Mouse (Mus musculus) ES-E14 (cell line): ENCODE results near the gene Htr1f. TPM values are rescaled to one million over a fixed set of nuclear protein-coding genes. Genes with fewer than 3 reads are reported as not detected.
A peak's percentile ranks its signal among the peaks of the same experiment; 100 is the strongest.

Experiments
- DNase-seq: peaks from one replicate; pipeline ENCODE4 v3.0.0-alpha.2; 2013; ENCODE audit warnings: low read depth, low spot score
- H3K27ac ChIP-seq: 2 replicates; pipeline ENCODE4 v1.5.1; 2012; ENCODE audit warnings: low read depth, mild to moderate bottlenecking, low read length, moderate library complexity, mixed read lengths; ENCODE audit not compliant: poor library complexity, insufficient read depth, severe bottlenecking
- H3K36me3 ChIP-seq: 2 replicates; pipeline ENCODE4 v1.6.1; 2012; ENCODE audit warnings: mild to moderate bottlenecking, low read length, moderate library complexity, mixed read lengths; ENCODE audit not compliant: control insufficient read depth, poor library complexity, insufficient read depth, severe bottlenecking
- H3K4me1 ChIP-seq, 2 experiments: fragments of 150-350 bp in 1 of 2; sonication (generic) in 1 of 2; 2 replicates each; pipeline ENCODE4 v1.6.1; 2012; ENCODE audit warnings: low read length in 2 of 2, mild to moderate bottlenecking in 1 of 2, mixed read lengths in 1 of 2; ENCODE audit not compliant: control insufficient read depth in 2 of 2, insufficient read depth in 2 of 2, poor library complexity in 1 of 2
- H3K4me3 ChIP-seq, 2 experiments: fragments of 150-350 bp in 1 of 2; sonication (generic) in 1 of 2; 2 replicates each; pipeline ENCODE4 v1.5.1; 2012; ENCODE audit warnings: low read length in 2 of 2, low read depth in 1 of 2, mild to moderate bottlenecking in 1 of 2, mixed read lengths in 1 of 2; ENCODE audit not compliant: insufficient read depth in 1 of 2, poor library complexity in 1 of 2, severe bottlenecking in 1 of 2
- H3K9ac ChIP-seq: 2 replicates; pipeline ENCODE4 v1.6.1; 2012; ENCODE audit warnings: low read depth, mild to moderate bottlenecking, low read length, mixed read lengths; ENCODE audit not compliant: poor library complexity, insufficient read depth, severe bottlenecking
- H3K9me3 ChIP-seq: fragments of 150-350 bp; sonication (generic); 2 replicates; pipeline ENCODE4 v1.6.1; 2012; ENCODE audit warnings: low read depth, mild to moderate bottlenecking, low read length; ENCODE audit not compliant: control insufficient read depth, insufficient read depth
- CHD2 ChIP-seq: IDR thresholded peaks from 2 replicates; pipeline ENCODE4 v1.6.1; 2014; ENCODE audit warnings: mild to moderate bottlenecking, low read depth, low read length, inconsistent platforms
- HCFC1 ChIP-seq: IDR thresholded peaks from 2 replicates; pipeline ENCODE4 v1.6.1; 2012; ENCODE audit warnings: low read length, inconsistent platforms, borderline replicate concordance; ENCODE audit not compliant: insufficient read depth
- MAFK ChIP-seq: IDR thresholded peaks from 2 replicates; pipeline ENCODE4 v1.6.1; 2014; ENCODE audit warnings: mild to moderate bottlenecking, low read depth, low read length, inconsistent platforms; ENCODE audit not compliant: insufficient read depth
- ZC3H11A ChIP-seq: IDR thresholded peaks from 2 replicates; pipeline ENCODE4 v1.6.1; 2012; ENCODE audit warnings: low read depth, mild to moderate bottlenecking, inconsistent platforms, low read length, borderline replicate concordance
- ZNF384 ChIP-seq: IDR thresholded peaks from 2 replicates; pipeline ENCODE4 v1.6.1; 2012; ENCODE audit warnings: low read depth, low read length, inconsistent platforms
- in situ Hi-C, 2 experiments: fragments of 600-800 bp; cut with MboI; formaldehyde crosslinking; loops; one replicate each; pipeline ENCODE4 v1.15.1; 2025; ENCODE audit warnings: low sequenced_read_pairs in 2 of 2, inconsistent platforms in 1 of 2; ENCODE audit not compliant: unreplicated experiment in 2 of 2
- total RNA-seq: library from RNA; depleted of rRNA; stranded (reverse); fragments of 300-350 nt; gene quantifications from 2 replicates; pipeline ENCODE4 v1.2.3, GENCODE M21; 2012

Gene Htr1f
- total RNA-seq, 1 experiment: not detected

GRCm38 (mm10) chr16:64941646-64942195 is 163.9 kb downstream of the Htr1f start:
- Histone ChIP-seq H3K9ac (no peak overlapping the region), H3K4me1 (no peaks in the 10 kb centered on the region), H3K9me3 (no peaks in the 10 kb centered on the region), H3K27ac (no peak overlapping the region), H3K36me3 (no peaks in the 10 kb centered on the region), H3K4me3 (no peak overlapping the region)
- no peak for DNase-seq
- in situ Hi-C loops: no loop called here
- no peak for TF ChIP-seq HCFC1
- TF ChIP-seq ZC3H11A: no peak
- TF ChIP-seq MAFK: no peak
- no peak for TF ChIP-seq ZNF384
- TF ChIP-seq CHD2: no peak

- Histone ChIP-seq H3K9ac (no peak overlapping the region), H3K36me3 (no peaks in the 10 kb centered on the region), H3K4me1 (no peaks in the 10 kb centered on the region), H3K27ac (no peak overlapping the region), H3K9me3 (no peaks in the 10 kb centered on the region), H3K4me3 (no peak overlapping the region)
- TF ChIP-seq HCFC1: no peak
- DNase-seq: no peak
- in situ Hi-C loops: no loop called here
Measured at GRCm38 (mm10) chr16:64934793-64935192, 170.9 kb downstream of the Htr1f start.

- H3K9ac ChIP-seq: no peak overlapping the region
- no peak overlapping the region for H3K27ac ChIP-seq
- H3K9me3 ChIP-seq: no peaks in the 10 kb centered on the region
- H3K36me3 ChIP-seq: no peaks in the 10 kb centered on the region
- in situ Hi-C loops: no loop called here
- no peak overlapping the region for H3K4me3 ChIP-seq
- TF ChIP-seq ZC3H11A (no peak), MAFK (no peak), ZNF384 (no peak), CHD2 (no peak)
- no peak for DNase-seq
- no peaks in the 10 kb centered on the region for H3K4me1 ChIP-seq
Measured at GRCm38 (mm10) chr16:64934011-64934410, 171.6 kb downstream of the Htr1f start.

- no peak for TF ChIP-seq MAFK
- no peak for TF ChIP-seq HCFC1
- no peak for TF ChIP-seq ZNF384
- no peak for TF ChIP-seq CHD2
- no peak for TF ChIP-seq ZC3H11A
- Histone ChIP-seq H3K27ac (no peak overlapping the region), H3K9ac (no peak overlapping the region), H3K9me3 (no peaks in the 10 kb centered on the region), H3K36me3 (no peaks in the 10 kb centered on the region), H3K4me1 (no peaks in the 10 kb centered on the region), H3K4me3 (no peak overlapping the region)
- no peak for DNase-seq
- in situ Hi-C loops: no loop called here
Measured at GRCm38 (mm10) chr16:64923500-64923899, 182.2 kb downstream of the Htr1f start.

- H3K27ac ChIP-seq: no peak overlapping the region
- DNase-seq: no peak
- TF ChIP-seq ZNF384: no peak
- TF ChIP-seq MAFK: no peak
- TF ChIP-seq CHD2: no peak
- no peak for TF ChIP-seq ZC3H11A
- no peak for TF ChIP-seq HCFC1
- no peaks in the 10 kb centered on the region for H3K9me3 ChIP-seq
- H3K4me3 ChIP-seq: 0 out of 4 replicates have a peak overlapping the region, but pooled peaks of 1 of the 2 experiments have one; percentile 17
- in situ Hi-C loops: no loop called here
- H3K36me3 ChIP-seq: no peaks in the 10 kb centered on the region
- no peak overlapping the region for H3K9ac ChIP-seq
- H3K4me1 ChIP-seq: no peaks in the 10 kb centered on the region
Measured at GRCm38 (mm10) chr16:64908747-64909146, 196.9 kb downstream of the Htr1f start.
